Mouse (Mus musculus) E14TG2a.4 (cell line): Measurements from ENCODE around the gene Dhx57.

Experiments used
- H3K27me3 ChIP-seq: 2 replicates; pipeline ENCODE4 v1.6.1; 2014; ENCODE audit warnings: low read length, control low read depth; ENCODE audit not compliant: insufficient read depth
- H3K36me3 ChIP-seq: 2 replicates; pipeline ENCODE4 v1.6.1; 2014; ENCODE audit warnings: low read length, control low read depth; ENCODE audit not compliant: insufficient read depth
- H3K4me1 ChIP-seq: replicated peaks from 2 replicates; pipeline ENCODE4 v1.6.1; 2014; ENCODE audit warnings: low read depth, low read length, control low read depth
- H3K4me3 ChIP-seq: replicated peaks from 2 replicates; pipeline ENCODE4 v1.5.1; 2014; ENCODE audit warnings: mild to moderate bottlenecking, low read length
- H3K9me3 ChIP-seq: 2 replicates; pipeline ENCODE4 v1.6.1; 2014; ENCODE audit warnings: low read length, control low read depth
- CTCF ChIP-seq: conservative IDR thresholded peaks from 2 replicates; pipeline ENCODE4 v1.5.1; 2014; ENCODE audit warnings: low read length
- NANOG ChIP-seq: IDR thresholded peaks from 2 replicates; pipeline ENCODE4 v1.6.1; 2014; ENCODE audit warnings: borderline replicate concordance, low read length, mixed read lengths
- POU5F1 ChIP-seq: IDR thresholded peaks from 2 replicates; pipeline ENCODE4 v1.6.1; 2014; ENCODE audit warnings: low read length, borderline replicate concordance

Dhx57 gene

DNA sequence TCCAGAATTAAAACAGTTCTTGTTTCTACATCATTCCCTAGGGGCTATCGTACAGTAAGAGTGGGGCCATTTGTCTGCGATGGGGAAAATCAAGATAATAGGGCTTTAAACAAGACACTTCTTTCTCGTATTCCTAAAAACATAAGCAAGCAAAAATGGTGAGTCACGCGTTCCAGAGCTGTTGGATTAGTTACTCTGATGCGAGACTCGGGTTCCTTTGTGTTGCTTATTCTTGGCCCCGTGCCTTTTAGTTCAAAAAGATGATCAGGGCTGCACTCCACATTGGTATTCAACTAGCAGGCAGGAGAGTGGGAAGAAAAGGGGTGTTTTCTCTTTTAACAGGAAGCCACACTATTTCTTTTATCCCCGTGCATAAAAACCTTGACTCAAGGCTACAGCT, 21.5 kb upstream of the Dhx57 start:
- Histone ChIP-seq H3K27me3 (no peaks in the 10 kb centered on the region), H3K36me3 (no peaks in the 10 kb centered on the region), H3K9me3 (peaks cover 15% of the 10 kb centered on the region), H3K4me1 (no peaks in the 10 kb centered on the region), H3K4me3 (no peak overlapping the region)
- no peak for TF ChIP-seq CTCF
- TF ChIP-seq POU5F1, result no peak
- no peak for TF ChIP-seq NANOG

DNA sequence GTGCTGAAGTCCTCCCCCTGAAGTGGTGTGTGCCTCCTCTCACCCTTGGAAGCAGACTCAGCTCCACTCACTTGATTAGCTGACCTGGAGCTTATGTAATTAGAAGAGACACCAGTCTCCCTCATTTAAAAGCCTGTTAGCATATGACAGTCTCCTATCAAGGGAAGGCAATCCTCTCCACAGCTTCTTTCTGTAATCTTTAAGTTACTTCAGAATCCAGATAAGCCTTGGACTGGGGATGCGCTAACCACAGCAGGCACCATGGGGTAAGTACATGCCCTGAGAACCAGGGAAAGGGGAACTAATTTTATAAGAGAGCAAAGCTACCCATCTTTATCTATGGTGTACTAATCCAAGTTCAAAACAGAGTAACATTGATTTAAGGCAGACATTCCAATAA, 17.0 kb upstream of the Dhx57 start, which contains the start of gene Arhgef33:
Arhgef33 (plus strand) TSS at position 157 of the 400 bp plus-strand sequence.
- Histone ChIP-seq H3K9me3 (peaks cover 15% of the 10 kb centered on the region), H3K4me1 (no peaks in the 10 kb centered on the region), H3K27me3 (no peaks in the 10 kb centered on the region), H3K4me3 (no peak within 1 kb of the TSS), H3K36me3 (no peaks in the 10 kb centered on the region)
- TF ChIP-seq CTCF (no peak), NANOG (no peak), POU5F1 (no peak)

DNA sequence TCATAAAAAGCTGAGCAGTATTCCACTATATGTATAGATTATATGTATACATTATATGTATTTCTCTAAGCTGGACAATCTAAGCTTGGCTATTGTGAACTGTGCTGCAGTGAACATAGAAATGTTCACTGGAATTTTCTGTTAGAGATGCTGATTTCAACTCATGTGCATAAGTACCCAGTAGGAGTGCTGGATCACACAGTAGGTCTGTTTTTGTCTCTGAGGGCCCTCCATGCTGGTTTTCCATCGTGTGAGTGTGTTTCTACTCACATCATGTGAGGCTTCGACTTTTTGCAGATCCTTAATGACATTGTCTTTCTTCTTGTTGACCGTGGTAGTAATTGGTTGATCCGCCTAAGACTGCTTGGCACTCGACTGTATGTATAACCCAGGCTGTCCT, 8.6 kb upstream of the Dhx57 start:
- Histone ChIP-seq H3K27me3 (no peaks in the 10 kb centered on the region), H3K4me3 (no peak overlapping the region), H3K9me3 (no peaks in the 10 kb centered on the region), H3K4me1 (no peaks in the 10 kb centered on the region; the same call in 1 of the 2 replicates), H3K36me3 (no peaks in the 10 kb centered on the region)
- TF ChIP-seq CTCF (no peak), NANOG (no peak), POU5F1 (no peak)

DNA sequence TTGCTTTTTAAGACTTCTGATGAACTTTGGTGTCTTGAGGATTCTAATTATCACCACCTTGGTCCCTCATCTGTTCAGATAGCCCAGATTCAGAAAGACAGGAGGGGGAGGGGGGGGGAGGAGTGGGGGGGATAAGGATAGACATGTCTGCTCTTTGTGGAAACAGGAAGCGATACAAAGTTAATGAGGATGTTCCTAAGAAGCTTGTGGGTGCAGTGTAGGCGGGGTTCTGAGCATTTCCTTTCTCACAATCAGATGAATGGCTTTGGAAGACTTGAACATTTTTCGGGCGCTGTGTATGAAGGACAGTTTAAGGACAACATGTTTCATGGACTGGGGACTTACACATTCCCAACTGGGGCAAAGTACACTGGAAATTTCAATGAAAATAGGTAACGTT, 5.0 kb upstream of the Dhx57 start:
- Histone ChIP-seq H3K9me3 (no peaks in the 10 kb centered on the region), H3K4me1 (no peaks in the 10 kb centered on the region; the same call in 1 of the 2 replicates), H3K36me3 (no peaks in the 10 kb centered on the region), H3K27me3 (no peaks in the 10 kb centered on the region), H3K4me3 (no peak overlapping the region)
- TF ChIP-seq POU5F1 (no peak), NANOG (no peak), CTCF (no peak)

- H3K36me3 ChIP-seq, result no peaks in the 10 kb centered on the region
- peaks cover 10% of the 10 kb centered on the region for H3K4me1 ChIP-seq
- no peaks in the 10 kb centered on the region for H3K9me3 ChIP-seq
- no peaks in the 10 kb centered on the region for H3K27me3 ChIP-seq
- TF ChIP-seq NANOG (no peak), POU5F1 (no peak), CTCF (peak; percentile 42)
- H3K4me3 ChIP-seq, result no peak overlapping the region
Observed at GRCm38 (mm10) chr17:80291148-80291547, 872 bp upstream of the Dhx57 start.

DNA sequence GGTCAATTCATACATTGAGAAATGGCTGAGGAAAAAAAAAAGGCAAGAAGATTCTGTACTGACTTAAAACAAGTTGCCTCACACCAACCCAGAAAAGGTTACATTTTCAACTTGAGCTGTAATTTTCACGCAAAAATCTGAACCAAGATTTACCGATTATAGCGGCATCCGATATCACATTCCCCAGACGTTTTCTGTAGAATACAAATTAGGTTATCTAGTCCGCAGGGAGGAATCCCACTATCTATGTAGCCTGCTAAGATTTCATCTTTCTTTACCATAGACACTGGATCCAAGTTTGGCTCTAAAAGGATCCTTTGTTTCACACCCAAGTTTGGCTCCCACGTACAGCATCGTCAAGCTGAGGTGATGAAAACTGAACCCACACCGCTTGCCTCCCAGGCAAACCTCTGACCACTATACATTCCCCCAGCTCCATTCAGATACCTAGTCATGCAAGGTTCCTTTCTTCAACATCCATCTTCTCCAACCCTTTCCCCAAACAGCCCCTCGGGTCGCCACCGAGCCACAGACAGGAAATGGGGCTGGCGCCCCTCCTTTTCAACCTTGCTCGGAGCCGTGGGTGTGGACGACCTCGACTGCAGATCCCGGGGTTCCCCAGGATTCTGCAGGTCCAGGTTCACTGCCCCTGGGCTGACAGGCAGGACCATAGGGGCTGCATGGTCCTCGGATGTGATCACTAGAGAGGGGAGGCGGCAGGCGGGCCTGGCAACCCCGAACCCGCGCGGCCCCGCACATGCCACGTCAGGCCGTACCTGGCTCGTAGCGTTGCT, 799 bp downstream of the Dhx57 start:
- Histone ChIP-seq H3K9me3 (no peaks in the 10 kb centered on the region), H3K4me3 (peak overlapping the region; percentile 99), H3K4me1 (peaks cover 10% of the 10 kb centered on the region), H3K27me3 (no peaks in the 10 kb centered on the region), H3K36me3 (no peaks in the 10 kb centered on the region)
- TF ChIP-seq POU5F1 (no peak), NANOG (no peak), CTCF (no peak)

- peaks cover 24% of the 10 kb centered on the region for H3K4me1 ChIP-seq
- H3K4me3 ChIP-seq, result no peak overlapping the region
- H3K36me3 ChIP-seq, result no peaks in the 10 kb centered on the region
- no peaks in the 10 kb centered on the region for H3K9me3 ChIP-seq
- no peaks in the 10 kb centered on the region for H3K27me3 ChIP-seq
- TF ChIP-seq POU5F1 (no peak), NANOG (no peak), CTCF (no peak)
Observed at GRCm38 (mm10) chr17:80288012-80288411, 2.3 kb downstream of the Dhx57 start.

GRCm38 (mm10) chr17:80284446-80284845, 5.8 kb downstream of the Dhx57 start:
- peaks cover 41% of the 10 kb centered on the region for H3K4me1 ChIP-seq
- H3K36me3 ChIP-seq, result peaks cover 12% of the 10 kb centered on the region
- H3K9me3 ChIP-seq, result no peaks in the 10 kb centered on the region
- no peak overlapping the region for H3K4me3 ChIP-seq
- TF ChIP-seq NANOG, result no peak
- TF ChIP-seq POU5F1, result no peak
- TF ChIP-seq CTCF, result no peak
- no peaks in the 10 kb centered on the region for H3K27me3 ChIP-seq

GRCm38 (mm10) chr17:80279340-80280070, 10.8 kb downstream of the Dhx57 start:
- no peaks in the 10 kb centered on the region for H3K27me3 ChIP-seq
- no peaks in the 10 kb centered on the region for H3K9me3 ChIP-seq
- no peak overlapping the region for H3K4me3 ChIP-seq
- H3K36me3 ChIP-seq, result peaks cover 48% of the 10 kb centered on the region
- peaks cover 30% of the 10 kb centered on the region for H3K4me1 ChIP-seq
- no peak for TF ChIP-seq CTCF
- TF ChIP-seq NANOG, result no peak
- no peak for TF ChIP-seq POU5F1
